Mouse (Mus musculus): Measurements from ENCODE around the gene Pcnx2. TPM values are rescaled to one million over a fixed set of nuclear protein-coding genes. Genes with fewer than 3 reads are reported as not detected.
A peak's percentile ranks its signal among the peaks of the same experiment; 100 is the strongest.

The Pcnx2 gene
- polyA plus RNA-seq, 1 experiment from 2014 or later = 0.27 TPM

- POLR2A ChIA-PET = no interaction called here
- in situ Hi-C loops (cut with MboI; ENCODE audit: low pct_unique_long_range_greater_than_20kb) = no loop called here
- no peak for TF ChIP-seq CTCF (IDR thresholded peaks at IDR 0.05)
- CTCF ChIA-PET = no interaction called here
- DNase-seq (ENCODE audit: low read depth, low spot score) = no peak
- peaks cover 6% of the 10 kb centered on the region for H3K27me3 ChIP-seq
- no peak for ATAC-seq
These were observed 56.0 kb downstream of the Pcnx2 start for GRCm38 (mm10) chr8:125842158-125842557.

GRCm38 (mm10) chr8:125824688-125825087 lies 73.4 kb downstream of the Pcnx2 start:
- no peak for DNase-seq (ENCODE audit: low read depth, low spot score)
- no peak for ATAC-seq
- in situ Hi-C loops (cut with MboI; ENCODE audit: low pct_unique_long_range_greater_than_20kb) = no loop called here
- ChIA-PET CTCF (no interaction called here), POLR2A (no interaction called here)
- H3K27me3 ChIP-seq = no peaks in the 10 kb centered on the region
- peak; percentile 60 for TF ChIP-seq CTCF (IDR thresholded peaks at IDR 0.05)

- no peak for TF ChIP-seq CTCF (IDR thresholded peaks at IDR 0.05)
- in situ Hi-C loops (cut with MboI; ENCODE audit: low pct_unique_long_range_greater_than_20kb) = no loop called here
- CTCF ChIA-PET = no interaction called here
- POLR2A ChIA-PET = no interaction called here
- peaks cover 2% of the 10 kb centered on the region for H3K27me3 ChIP-seq
- DNase-seq (ENCODE audit: low read depth, low spot score) (no peak), ATAC-seq (no peak)
These were observed 74.4 kb downstream of the Pcnx2 start for GRCm38 (mm10) chr8:125823719-125824118.

- no peak for ATAC-seq
- in situ Hi-C loops (cut with MboI; ENCODE audit: low pct_unique_long_range_greater_than_20kb) = no loop called here
- H3K27me3 ChIP-seq = peaks cover 13% of the 10 kb centered on the region
- no peak for TF ChIP-seq CTCF (IDR thresholded peaks at IDR 0.05)
- CTCF ChIA-PET = interaction anchor here (1.0 kb wide), 1 partner anchor 25 kb away, joined by 3 read pairs; no protein-coding TSS in a partner anchor
- no peak for DNase-seq (ENCODE audit: low read depth, low spot score)
- POLR2A ChIA-PET = interaction anchor here (0.6 kb wide), 1 partner anchor 157 kb away, joined by 4 read pairs; no protein-coding TSS in a partner anchor
These were observed 76.1 kb downstream of the Pcnx2 start for GRCm38 (mm10) chr8:125822065-125822464.

- in situ Hi-C loops (cut with MboI; ENCODE audit: low pct_unique_long_range_greater_than_20kb) = no loop called here
These were observed 78.3 kb downstream of the Pcnx2 start for GRCm38 (mm10) chr8:125819797-125820196.

GRCm38 (mm10) chr8:125818796-125819195 lies 79.3 kb downstream of the Pcnx2 start:
- TF ChIP-seq CTCF (IDR thresholded peaks at IDR 0.05) = no peak
- POLR2A ChIA-PET = interaction anchor here (0.6 kb wide), 1 partner anchor 57 kb away, joined by 5 read pairs; no protein-coding TSS in a partner anchor
- DNase-seq (ENCODE audit: low read depth, low spot score) = no peak
- CTCF ChIA-PET = no interaction called here
- in situ Hi-C loops (cut with MboI; ENCODE audit: low pct_unique_long_range_greater_than_20kb) = no loop called here
- ATAC-seq = no peak
- H3K27me3 ChIP-seq = peaks cover 20% of the 10 kb centered on the region

More at GRCm38 (mm10) chr8:125819797-125820196, 78.3 kb downstream of the Pcnx2 start:
- TF ChIP-seq CTCF (IDR thresholded peaks at IDR 0.05) = no peak
- peaks cover 20% of the 10 kb centered on the region for H3K27me3 ChIP-seq
- CTCF ChIA-PET = no interaction called here
- POLR2A ChIA-PET = no interaction called here
- ATAC-seq = no peak
- no peak for DNase-seq (ENCODE audit: low read depth, low spot score)

GRCm38 (mm10) chr8:125816742-125817141 lies 81.4 kb downstream of the Pcnx2 start:
- DNase-seq (ENCODE audit: low read depth, low spot score) = no peak
- in situ Hi-C loops (cut with MboI; ENCODE audit: low pct_unique_long_range_greater_than_20kb) = no loop called here
- TF ChIP-seq CTCF (IDR thresholded peaks at IDR 0.05) = no peak
- ChIA-PET POLR2A (no interaction called here), CTCF (no interaction called here)
- peaks cover 20% of the 10 kb centered on the region for H3K27me3 ChIP-seq
- ATAC-seq = no peak

- no peak for ATAC-seq
- CTCF ChIA-PET = no interaction called here
- TF ChIP-seq CTCF (IDR thresholded peaks at IDR 0.05) = no peak
These were observed 89.3 kb downstream of the Pcnx2 start for GRCm38 (mm10) chr8:125808826-125809225.

GRCm38 (mm10) chr8:125807905-125808310 lies 90.2 kb downstream of the Pcnx2 start:
- in situ Hi-C loops (cut with MboI; ENCODE audit: low pct_unique_long_range_greater_than_20kb) = no loop called here
- H3K27me3 ChIP-seq = no peaks in the 10 kb centered on the region
- DNase-seq (ENCODE audit: low read depth, low spot score) = no peak
- no peak for ATAC-seq
- CTCF ChIA-PET = no interaction called here
- TF ChIP-seq CTCF (IDR thresholded peaks at IDR 0.05) = no peak
- POLR2A ChIA-PET = no interaction called here

More at GRCm38 (mm10) chr8:125808826-125809225, 89.3 kb downstream of the Pcnx2 start:
- in situ Hi-C loops (cut with MboI; ENCODE audit: low pct_unique_long_range_greater_than_20kb) = no loop called here
- DNase-seq (ENCODE audit: low read depth, low spot score) = no peak
- POLR2A ChIA-PET = no interaction called here
- H3K27me3 ChIP-seq = no peaks in the 10 kb centered on the region

GRCm38 (mm10) chr8:125806459-125806858 lies 91.7 kb downstream of the Pcnx2 start:
- DNase-seq (ENCODE audit: low read depth, low spot score) (no peak), ATAC-seq (no peak)
- ChIA-PET CTCF (no interaction called here), POLR2A (no interaction called here)
- in situ Hi-C loops (cut with MboI; ENCODE audit: low pct_unique_long_range_greater_than_20kb) = no loop called here
- TF ChIP-seq CTCF (IDR thresholded peaks at IDR 0.05) = no peak
- H3K27me3 ChIP-seq = no peaks in the 10 kb centered on the region

GRCm38 (mm10) chr8:125796970-125797369 lies 101.1 kb downstream of the Pcnx2 start:
- in situ Hi-C loops (cut with MboI; ENCODE audit: low pct_unique_long_range_greater_than_20kb) = no loop called here
- CTCF ChIA-PET = interaction anchor here (0.6 kb wide), 1 partner anchor 25 kb away, joined by 3 read pairs; no protein-coding TSS in a partner anchor
- POLR2A ChIA-PET = no interaction called here

GRCm38 (mm10) chr8:125795341-125795740 lies 102.8 kb downstream of the Pcnx2 start:
- CTCF ChIA-PET = no interaction called here
- POLR2A ChIA-PET = no interaction called here
- DNase-seq (ENCODE audit: low read depth, low spot score) (no peak), ATAC-seq (no peak)
- in situ Hi-C loops (cut with MboI; ENCODE audit: low pct_unique_long_range_greater_than_20kb) = no loop called here
- no peak for TF ChIP-seq CTCF (IDR thresholded peaks at IDR 0.05)
- peaks cover 15% of the 10 kb centered on the region for H3K27me3 ChIP-seq

More at GRCm38 (mm10) chr8:125796970-125797369, 101.1 kb downstream of the Pcnx2 start:
- TF ChIP-seq CTCF (IDR thresholded peaks at IDR 0.05) = no peak
- DNase-seq (ENCODE audit: low read depth, low spot score) (no peak), ATAC-seq (no peak)
- H3K27me3 ChIP-seq = peaks cover 15% of the 10 kb centered on the region
